Mouse (Mus musculus): ENCODE data around the gene Lmbrd1.

- TF ChIP-seq CTCF (IDR thresholded peaks at IDR 0.05): no peak
- no peak for TF ChIP-seq EP300 (IDR thresholded peaks at IDR 0.05)
Measured at GRCm38 (mm10) chr1:24773642-24774041, 95.2 kb downstream of the Lmbrd1 start.
